Mouse (Mus musculus): ENCODE measurements around the gene Gm49337. TPM values are rescaled to one million over a fixed set of nuclear protein-coding genes. Genes with fewer than 3 reads are reported as not detected.

The Gm49337 gene
- polyA plus RNA-seq, 2 experiments, result not detected

DNA sequence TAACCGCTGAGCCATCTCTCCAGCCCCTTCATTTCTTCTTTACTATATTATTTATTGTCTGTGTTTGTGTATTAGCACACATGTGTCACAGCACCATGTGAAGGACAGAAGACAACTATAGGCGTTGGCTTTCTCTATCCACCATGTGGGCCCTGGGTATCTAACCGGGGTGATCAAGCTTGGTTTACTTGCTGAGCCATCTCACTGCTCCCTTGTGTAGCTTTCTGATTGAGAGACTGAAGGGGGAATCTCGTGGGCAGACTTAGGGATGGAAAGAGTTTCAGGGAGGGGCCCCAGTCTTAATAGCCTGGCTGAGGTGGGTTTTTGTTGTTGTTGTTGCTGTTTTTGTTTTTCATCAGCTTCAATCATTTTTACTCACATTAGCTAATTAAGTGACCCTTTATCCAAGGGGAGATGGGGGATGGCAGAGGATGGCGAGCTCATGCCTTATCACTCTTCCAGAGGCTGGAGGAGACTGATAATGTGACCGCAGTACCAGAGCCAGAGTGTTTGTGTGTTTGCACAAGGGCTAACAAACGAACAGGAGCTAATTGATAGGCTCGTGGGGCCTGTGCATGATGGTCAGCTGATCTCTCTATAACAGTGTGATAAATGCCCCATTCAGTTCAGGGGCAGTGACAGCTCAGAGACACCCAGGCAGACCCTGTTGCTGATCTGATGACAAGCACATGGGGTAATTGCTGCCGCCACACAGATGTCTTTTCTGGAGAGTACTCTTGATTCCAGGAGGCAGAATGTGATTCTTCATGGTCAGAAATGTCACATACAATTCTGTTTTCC, 20.6 kb downstream of the Gm49337 start:
- no peak for ATAC-seq (ENCODE audit: low FRiP score, low read depth)
- H3K4me1 ChIP-seq (ENCODE audit: control insufficient read depth, insufficient read depth, low read length), result no peaks in the 10 kb centered on the region
- TF ChIP-seq POLR2A (IDR thresholded peaks at IDR 0.05; ENCODE audit: borderline replicate concordance, extremely low read depth, insufficient read depth, insufficient read length), result no peak
- WGBS, result 69% methylated on average over 9 of the region's 9 CpGs
- H3K27ac ChIP-seq (replicated peaks; ENCODE audit: low read depth, low read length), result no peak overlapping the region
- no peak overlapping the region for H3K9ac ChIP-seq (ENCODE audit: low read depth, low read length, severe bottlenecking)
- H3K36me3 ChIP-seq (ENCODE audit: control insufficient read depth, insufficient read depth, low read length), result no peaks in the 10 kb centered on the region
- no peak overlapping the region for H3K4me3 ChIP-seq (replicated peaks; ENCODE audit: low read length)
- H3K9me3 ChIP-seq (ENCODE audit: control insufficient read depth, low read length), result no peaks in the 10 kb centered on the region
- DNase-seq (ENCODE audit: low spot score), result no peak
- H3K27me3 ChIP-seq (ENCODE audit: control insufficient read depth, insufficient read depth, low read length), result no peaks in the 10 kb centered on the region
- no peak overlapping the region for H3K4me2 ChIP-seq (replicated peaks; ENCODE audit: low read depth, low read length, severe bottlenecking)

DNA sequence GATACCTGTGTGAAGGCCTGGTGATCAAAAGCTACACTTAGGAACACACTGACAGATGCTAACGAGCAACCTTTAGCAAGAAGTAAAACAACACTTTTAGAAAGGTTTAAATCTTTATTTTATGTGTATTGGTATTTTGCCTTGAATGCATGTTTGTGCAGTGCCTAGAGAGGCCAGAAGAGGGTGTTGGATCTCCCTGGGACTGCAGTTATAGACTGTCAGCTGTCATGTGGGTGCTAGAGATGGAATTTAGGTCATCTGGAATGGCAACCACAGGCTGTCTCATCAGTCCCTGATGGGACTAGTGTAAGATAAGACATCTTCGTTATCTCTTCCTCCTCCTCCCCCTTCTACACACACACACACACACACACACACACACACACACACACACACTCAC, 25.2 kb downstream of the Gm49337 start:
- H3K4me1 ChIP-seq (ENCODE audit: control insufficient read depth, insufficient read depth, low read length), result no peaks in the 10 kb centered on the region
- no peaks in the 10 kb centered on the region for H3K27me3 ChIP-seq (ENCODE audit: control insufficient read depth, insufficient read depth, low read length)
- H3K27ac ChIP-seq (replicated peaks; ENCODE audit: low read depth, low read length), result no peak overlapping the region
- no peak overlapping the region for H3K4me2 ChIP-seq (replicated peaks; ENCODE audit: low read depth, low read length, severe bottlenecking)
- 72% methylated on average over 2 of the region's 2 CpGs for WGBS
- H3K9ac ChIP-seq (ENCODE audit: low read depth, low read length, severe bottlenecking), result no peak overlapping the region
- no peak overlapping the region for H3K4me3 ChIP-seq (replicated peaks; ENCODE audit: low read length)
- TF ChIP-seq POLR2A (IDR thresholded peaks at IDR 0.05; ENCODE audit: borderline replicate concordance, extremely low read depth, insufficient read depth, insufficient read length), result no peak
- DNase-seq (ENCODE audit: low spot score) (no peak), ATAC-seq (ENCODE audit: low FRiP score, low read depth) (no peak)
- H3K9me3 ChIP-seq (ENCODE audit: control insufficient read depth, low read length), result no peaks in the 10 kb centered on the region
- H3K36me3 ChIP-seq (ENCODE audit: control insufficient read depth, insufficient read depth, low read length), result no peaks in the 10 kb centered on the region

DNA sequence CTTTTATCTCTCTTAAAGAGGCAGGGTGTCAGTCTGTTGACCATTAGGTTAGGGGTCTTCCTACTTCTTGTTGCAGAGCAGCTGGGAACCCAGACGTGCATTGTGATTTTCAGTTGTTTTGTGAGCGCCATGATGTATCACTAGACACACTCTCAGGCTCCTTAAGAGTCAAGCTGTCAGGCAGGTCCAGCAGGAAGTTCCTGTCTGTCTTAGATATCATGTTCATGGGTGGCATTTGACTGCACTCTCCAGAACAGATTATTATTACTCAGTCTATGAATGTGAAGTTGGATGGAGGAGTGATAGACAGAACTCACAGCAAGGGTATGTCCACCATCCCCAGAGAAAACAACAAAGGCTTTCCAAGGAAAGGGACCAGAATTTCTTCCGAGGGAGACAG, 31.2 kb downstream of the Gm49337 start:
- Histone ChIP-seq H3K9ac (ENCODE audit: low read depth, low read length, severe bottlenecking) (no peak overlapping the region), H3K27me3 (ENCODE audit: control insufficient read depth, insufficient read depth, low read length) (no peaks in the 10 kb centered on the region), H3K4me1 (ENCODE audit: control insufficient read depth, insufficient read depth, low read length) (no peaks in the 10 kb centered on the region), H3K36me3 (ENCODE audit: control insufficient read depth, insufficient read depth, low read length) (no peaks in the 10 kb centered on the region), H3K4me3 (replicated peaks; ENCODE audit: low read length) (no peak overlapping the region), H3K9me3 (ENCODE audit: control insufficient read depth, low read length) (no peaks in the 10 kb centered on the region), H3K4me2 (replicated peaks; ENCODE audit: low read depth, low read length, severe bottlenecking) (no peak overlapping the region), H3K27ac (replicated peaks; ENCODE audit: low read depth, low read length) (no peak overlapping the region)
- WGBS, result 63% methylated on average over 3 of the region's 3 CpGs
- TF ChIP-seq POLR2A (IDR thresholded peaks at IDR 0.05; ENCODE audit: borderline replicate concordance, extremely low read depth, insufficient read depth, insufficient read length), result no peak
- no peak for ATAC-seq (ENCODE audit: low FRiP score, low read depth)
- no peak for DNase-seq (ENCODE audit: low spot score)

DNA sequence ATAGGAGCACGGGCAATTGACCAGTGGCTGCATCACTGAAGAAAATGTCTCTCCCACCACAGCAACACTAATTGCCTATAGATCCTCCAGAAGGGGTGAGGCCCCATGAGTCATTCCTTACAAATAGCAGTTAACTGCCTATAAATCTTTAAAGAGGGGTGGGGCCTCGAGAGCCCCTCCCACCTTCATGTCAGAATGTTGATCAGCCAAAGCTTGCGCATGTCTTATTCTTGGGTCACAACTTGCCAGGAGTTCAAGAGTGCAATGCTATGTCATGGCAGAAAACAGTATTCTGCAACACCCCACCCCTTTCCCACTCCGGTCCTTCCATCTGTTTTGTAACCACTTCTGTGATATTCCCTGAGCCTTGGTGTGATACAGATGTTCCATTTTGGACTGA, 33.3 kb downstream of the Gm49337 start:
- Histone ChIP-seq H3K27me3 (ENCODE audit: control insufficient read depth, insufficient read depth, low read length) (no peaks in the 10 kb centered on the region), H3K36me3 (ENCODE audit: control insufficient read depth, insufficient read depth, low read length) (no peaks in the 10 kb centered on the region), H3K9ac (ENCODE audit: low read depth, low read length, severe bottlenecking) (no peak overlapping the region), H3K4me3 (replicated peaks; ENCODE audit: low read length) (no peak overlapping the region), H3K27ac (replicated peaks; ENCODE audit: low read depth, low read length) (no peak overlapping the region), H3K9me3 (ENCODE audit: control insufficient read depth, low read length) (no peaks in the 10 kb centered on the region), H3K4me1 (ENCODE audit: control insufficient read depth, insufficient read depth, low read length) (no peaks in the 10 kb centered on the region), H3K4me2 (replicated peaks; ENCODE audit: low read depth, low read length, severe bottlenecking) (no peak overlapping the region)
- no peak for TF ChIP-seq POLR2A (IDR thresholded peaks at IDR 0.05; ENCODE audit: borderline replicate concordance, extremely low read depth, insufficient read depth, insufficient read length)
- 69% methylated on average over 4 of the region's 4 CpGs for WGBS
- ATAC-seq (ENCODE audit: low FRiP score, low read depth), result no peak
- no peak for DNase-seq (ENCODE audit: low spot score)

DNA sequence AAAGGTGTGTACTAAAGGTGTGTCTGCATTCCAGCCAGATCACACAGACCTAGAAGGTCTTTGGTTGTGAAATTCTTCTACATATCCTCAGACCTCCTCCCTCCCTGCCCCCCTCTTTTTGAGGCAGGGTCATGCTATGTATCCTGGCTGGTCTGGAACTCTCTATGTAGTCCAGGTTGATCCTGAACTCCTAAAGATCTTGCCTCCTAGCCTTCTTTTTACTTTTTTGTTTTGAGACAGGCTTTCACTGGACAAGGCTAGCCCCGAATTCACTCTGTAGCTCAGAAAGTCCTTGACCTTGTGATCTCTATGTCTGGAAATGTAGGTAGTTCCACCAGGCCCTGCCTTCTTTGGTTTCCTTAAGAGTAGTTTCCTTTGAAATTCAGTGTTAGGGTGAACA, 35.7 kb downstream of the Gm49337 start:
- H3K36me3 ChIP-seq (ENCODE audit: control insufficient read depth, insufficient read depth, low read length), result no peaks in the 10 kb centered on the region
- no peaks in the 10 kb centered on the region for H3K9me3 ChIP-seq (ENCODE audit: control insufficient read depth, low read length)
- H3K27ac ChIP-seq (replicated peaks; ENCODE audit: low read depth, low read length), result no peak overlapping the region
- no peak overlapping the region for H3K4me3 ChIP-seq (replicated peaks; ENCODE audit: low read length)
- H3K9ac ChIP-seq (ENCODE audit: low read depth, low read length, severe bottlenecking), result no peak overlapping the region
- no peak for TF ChIP-seq POLR2A (IDR thresholded peaks at IDR 0.05; ENCODE audit: borderline replicate concordance, extremely low read depth, insufficient read depth, insufficient read length)
- H3K4me1 ChIP-seq (ENCODE audit: control insufficient read depth, insufficient read depth, low read length), result no peaks in the 10 kb centered on the region
- ATAC-seq (ENCODE audit: low FRiP score, low read depth) (no peak), DNase-seq (ENCODE audit: low spot score) (no peak)
- WGBS, result 79% methylated on average over 1 of the region's 1 CpGs
- no peak overlapping the region for H3K4me2 ChIP-seq (replicated peaks; ENCODE audit: low read depth, low read length, severe bottlenecking)
- no peaks in the 10 kb centered on the region for H3K27me3 ChIP-seq (ENCODE audit: control insufficient read depth, insufficient read depth, low read length)
